Comparison of ENCODE assay signal across 16 mouse cellular contexts in genomic region chr3:46538660-46539059, GRCm38 (mm10).
A peak's percentile ranks its signal among the peaks of the same experiment; 100 is the strongest.
DNase-seq lines count a peak whose midpoint lies in the region.
"Had no signal": no experiment of that assay in that cellular context is flagged by ENCODE, and none has a peak within 500 bp of the region (broad histone marks: within the 10 kb centered on the region; RNA-seq: fewer than 3 reads in every experiment).

No protein-coding gene starts in this region.

- DNase-seq in frontal cortex, adult 2 months (ENCODE audit: extremely low spot score in 1 of 2, low spot score in 1 of 2), result peak; percentile 21 to 48
- no peak for DNase-seq in frontal cortex, postnatal 25 days (ENCODE audit: low spot score in 2 of 2)
- peak; percentile 5 to 67 for DNase-seq in left cerebral cortex, postnatal 25 days (ENCODE audit: low spot score in 2 of 2)
- no peak for DNase-seq in left cerebral cortex, postnatal 4 days
- DNase-seq in brain, embryonic 18.5 days (ENCODE audit: low read depth, low spot score), result peak; percentile 14
- peak; percentile 34 for DNase-seq in layer of hippocampus, adult 9-11 months
- no peak for DNase-seq in embryo, embryonic 10.5 days (ENCODE audit: low spot score)
- DNase-seq in heart, postnatal 36 days, result no peak
- DNase-seq: adrenal gland, postnatal 14 days; cerebellum, adult 11 months; cerebellum, adult 8-10 months; cerebellum, postnatal 14 days; gastrocnemius, adult 2 months; gastrocnemius, postnatal 25 days; heart, adult 11 months; heart, postnatal 10 days had no signal

- intact Hi-C loops in left cerebral cortex, postnatal 25 days (cut with DNase I), result no loop called here
- intact Hi-C loops in left cerebral cortex, postnatal 4 days (cut with DNase I), result no loop called here
- intact Hi-C loops in heart, postnatal 36 days (cut with DNase I), result no loop called here

Comparison
In these comparisons a context has a peak if more than half of its experiments do, and no peak if none do; other contexts are left out.
1. DNase-seq: peak in frontal cortex, adult 2 months (2 of 2), left cerebral cortex, postnatal 25 days (2 of 2), brain, embryonic 18.5 days (single experiment) and layer of hippocampus, adult 9-11 months (single experiment); none in frontal cortex, postnatal 25 days (0 of 2), left cerebral cortex, postnatal 4 days (single experiment), embryo, embryonic 10.5 days (single experiment) and heart, postnatal 36 days (0 of 2).